Mouse (Mus musculus) CD4-positive, CD25-positive, alpha-beta regulatory T cell, adult 4 months (primary cell): ENCODE data around the gene Clec11a. TPM values are rescaled to one million over a fixed set of nuclear protein-coding genes. Genes with fewer than 3 reads are reported as not detected.
A peak's percentile ranks its signal among the peaks of the same experiment; 100 is the strongest.

Experiments
- ATAC-seq: one replicate; pipeline ENCODE4 v1.8.0; 2017
- polyA plus RNA-seq, 2 experiments: library from polyadenylated mRNA; unstranded; fragments of 100-300 nt; shearing (Covaris generic); gene quantifications; one replicate each; pipeline ENCODE4 v1.2.1; 2017

Clec11a gene
- polyA plus RNA-seq = under 1 TPM; 0.35 to 0.66 TPM

GRCm38 (mm10) chr7:44306516-44307240 is at the start of gene Clec11a:
Gene Clec11a, minus strand, starts transcription at chr7:44306902.
- ATAC-seq = no peak

- ATAC-seq = no peak
Measured at GRCm38 (mm10) chr7:44355411-44355810, 48.7 kb upstream of the Clec11a start.

- ATAC-seq = no peak
Measured at GRCm38 (mm10) chr7:44353601-44354340, 47.1 kb upstream of the Clec11a start.

- no peak for ATAC-seq
Measured at GRCm38 (mm10) chr7:44352750-44353600, 46.3 kb upstream of the Clec11a start.

- no peak for ATAC-seq
Measured at GRCm38 (mm10) chr7:44351881-44352749, 45.4 kb upstream of the Clec11a start.

- peak; percentile 88 for ATAC-seq
Measured at GRCm38 (mm10) chr7:44350957-44351711, 44.4 kb upstream of the Clec11a start.

GRCm38 (mm10) chr7:44349043-44349442 is 42.3 kb upstream of the Clec11a start:
- ATAC-seq = no peak

- peak; percentile 84 for ATAC-seq
Measured at GRCm38 (mm10) chr7:44344622-44345021, 37.9 kb upstream of the Clec11a start.

- ATAC-seq = no peak
Measured at GRCm38 (mm10) chr7:44343459-44344015, 36.8 kb upstream of the Clec11a start.

- no peak for ATAC-seq
Measured at GRCm38 (mm10) chr7:44341714-44342113, 35.0 kb upstream of the Clec11a start.

- ATAC-seq = no peak
Measured at GRCm38 (mm10) chr7:44341119-44341518, 34.4 kb upstream of the Clec11a start.

- no peak for ATAC-seq
Measured at GRCm38 (mm10) chr7:44340226-44340625, 33.5 kb upstream of the Clec11a start.

GRCm38 (mm10) chr7:44337121-44337849 is 30.6 kb upstream of the Clec11a start:
- ATAC-seq = no peak

GRCm38 (mm10) chr7:44336046-44337021 is 29.6 kb upstream of the Clec11a start:
- ATAC-seq = no peak

GRCm38 (mm10) chr7:44335031-44335878 is 28.6 kb upstream of the Clec11a start:
- no peak for ATAC-seq

GRCm38 (mm10) chr7:44334139-44334538 is 27.4 kb upstream of the Clec11a start:
- no peak for ATAC-seq

GRCm38 (mm10) chr7:44332336-44332735 is 25.6 kb upstream of the Clec11a start:
- ATAC-seq = no peak

GRCm38 (mm10) chr7:44326614-44327013 is 19.9 kb upstream of the Clec11a start:
- no peak for ATAC-seq
